ENCODE assay signal across 16 mouse cellular contexts in the genomic region with DNA sequence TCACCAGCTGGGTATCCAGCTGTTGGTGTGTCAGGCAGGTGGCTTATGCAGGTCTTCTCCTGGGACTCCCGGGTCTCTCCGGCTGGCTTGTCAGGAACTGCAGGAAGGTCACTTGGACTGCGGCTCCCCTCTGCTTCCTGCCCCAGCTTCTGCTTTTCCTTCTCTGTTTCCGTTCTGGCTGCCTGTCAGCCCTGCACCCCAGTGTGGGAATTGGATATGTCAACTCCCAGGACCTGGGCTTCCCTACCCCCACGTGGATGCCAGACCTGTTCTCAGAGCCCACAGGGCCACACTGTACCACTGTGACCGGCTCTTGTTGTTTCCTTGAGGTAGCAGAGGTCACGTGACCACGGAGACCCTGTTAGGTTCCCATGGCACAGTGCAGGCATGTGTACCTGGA. TPM values are rescaled to one million over a fixed set of nuclear protein-coding genes. Genes with fewer than 3 reads are reported as not detected.
DNase-seq lines count a peak whose midpoint lies in the region; ATAC-seq and TF ChIP-seq lines count a peak whose summit lies in the region.
"Had no signal": no experiment of that assay in that cellular context is flagged by ENCODE, and none has a peak within 500 bp of the region (broad histone marks: within the 10 kb centered on the region; RNA-seq: fewer than 3 reads in every experiment).

No protein-coding gene starts in this region.

- H3K27me3 ChIP-seq in lung, embryonic 16.5 days (ENCODE audit: control insufficient read depth, insufficient read depth, low read depth, low read length) = no peaks in the 10 kb centered on the region
- no peaks in the 10 kb centered on the region for H3K27me3 ChIP-seq in forebrain, embryonic 15.5 days
- H3K27me3 ChIP-seq: embryonic facial prominence, embryonic 13.5 days; limb, embryonic 13.5 days; midbrain, embryonic 15.5 days had no signal

- no peak overlapping the region for H3K4me3 ChIP-seq in lung, embryonic 16.5 days (ENCODE audit: low read length)
- H3K4me3 ChIP-seq in lung, adult 2 months (replicated peaks; ENCODE audit: extremely low read depth, low read depth, low read length) = no peak overlapping the region
- no peak overlapping the region for H3K4me3 ChIP-seq in forebrain, embryonic 15.5 days
- H3K4me3 ChIP-seq: embryonic facial prominence, embryonic 13.5 days; forebrain, embryonic 10.5 days; limb, embryonic 13.5 days; midbrain, embryonic 15.5 days had no signal

- no peak for TF ChIP-seq CTCF in lung, adult 2 months (IDR thresholded peaks at IDR 0.05; ENCODE audit: insufficient read depth, low read length)

- no peaks in the 10 kb centered on the region; the same call in 1 of the 2 replicates for H3K4me1 ChIP-seq in lung, embryonic 16.5 days (replicated peaks; ENCODE audit: control insufficient read depth, insufficient read depth, low read length)
- H3K4me1 ChIP-seq in lung, adult 2 months (ENCODE audit: control insufficient read depth, insufficient read depth, low read length) = peaks cover 44% of the 10 kb centered on the region
- H3K4me1 ChIP-seq in forebrain, embryonic 15.5 days = no peaks in the 10 kb centered on the region
- H3K4me1 ChIP-seq: limb, embryonic 13.5 days; midbrain, embryonic 15.5 days had no signal

- DNase-seq in heart, adult 11 months = peak; percentile 96
- DNase-seq in heart, postnatal 25 days (ENCODE audit: low spot score) = no peak
- no peak for DNase-seq in lung, adult 2 months
- peak; percentile 36 to 48 for DNase-seq in kidney, postnatal 36 days
- DNase-seq in skeletal muscle tissue, adult 2 months (ENCODE audit: low read depth, low spot score) = peak; percentile 13
- no peak for DNase-seq in layer of hippocampus, postnatal 36 days
- DNase-seq: adrenal gland, adult 2 months; B cell, adult 2 months; cerebellum, postnatal 25 days had no signal

- TF ChIP-seq POLR2A in lung, adult 2 months (IDR thresholded peaks at IDR 0.05; ENCODE audit: borderline replicate concordance, extremely low read depth, low read depth, low read length) = no peak

- 47% methylated on average over 8 of the region's 8 CpGs for WGBS in lung, embryonic 16.5 days
- 37% methylated on average over 8 of the region's 8 CpGs for WGBS in lung, adult 2 months
- WGBS in forebrain, embryonic 15.5 days = 83% methylated on average over 8 of the region's 8 CpGs

- H3K4me2 ChIP-seq in lung, embryonic 16.5 days (ENCODE audit: low read depth, low read length) = no peak overlapping the region
- no peak overlapping the region for H3K4me2 ChIP-seq in forebrain, embryonic 15.5 days (replicated peaks)
- H3K4me2 ChIP-seq: embryonic facial prominence, embryonic 13.5 days; limb, embryonic 13.5 days; midbrain, embryonic 15.5 days had no signal

- no peak overlapping the region for H3K9ac ChIP-seq in lung, embryonic 16.5 days (ENCODE audit: low read length)
- H3K9ac ChIP-seq in forebrain, embryonic 15.5 days (replicated peaks) = no peak overlapping the region
- H3K9ac ChIP-seq: embryonic facial prominence, embryonic 13.5 days; limb, embryonic 13.5 days; midbrain, embryonic 15.5 days had no signal

- ATAC-seq in lung, embryonic 16.5 days (ENCODE audit: low read depth) = 0 out of 2 replicates have a peak, but pooled peaks have one; percentile 10
- ATAC-seq in forebrain, embryonic 15.5 days (replicated peaks) = no peak
- ATAC-seq: intestine, postnatal 0 days; midbrain, embryonic 15.5 days had no signal

- H3K9me3 ChIP-seq in lung, embryonic 16.5 days (ENCODE audit: control insufficient read depth, low read length) = no peaks in the 10 kb centered on the region; the same call in 1 of the 2 replicates
- no peaks in the 10 kb centered on the region for H3K9me3 ChIP-seq in forebrain, embryonic 15.5 days
- H3K9me3 ChIP-seq: embryonic facial prominence, embryonic 13.5 days; forebrain, embryonic 10.5 days; midbrain, embryonic 15.5 days had no signal

- intact Hi-C loops in heart, postnatal 25 days (cut with DNase I) = loop anchor here (1.0 kb wide), 1 partner anchor 22 kb away; no protein-coding TSS in a partner anchor

- H3K27ac ChIP-seq in lung, embryonic 16.5 days (ENCODE audit: low read length) = no peak overlapping the region
- H3K27ac ChIP-seq in forebrain, embryonic 15.5 days (replicated peaks) = no peak overlapping the region
- H3K27ac ChIP-seq: embryonic facial prominence, embryonic 13.5 days; forebrain, embryonic 10.5 days; limb, embryonic 13.5 days; midbrain, embryonic 15.5 days had no signal

- no peaks in the 10 kb centered on the region for H3K36me3 ChIP-seq in lung, embryonic 16.5 days (ENCODE audit: control insufficient read depth, insufficient read depth, low read length)
- no peaks in the 10 kb centered on the region for H3K36me3 ChIP-seq in forebrain, embryonic 15.5 days
- H3K36me3 ChIP-seq: midbrain, embryonic 15.5 days had no signal

RNA-seq across cellular contexts. Expression of a gene that starts 18.4 kb away (rescaled TPM):
- 1 to 10 TPM; 7.4 to 8.9 TPM for total RNA-seq in heart, postnatal 25 days (2021)
- 23.4 and 28.2 TPM in 2 replicates for polyA plus RNA-seq in lung, embryonic 16.5 days (2015; fragmentation: Nextera tagmentation; extraction: Ambion mirVana)
- 68.6 and 83.1 TPM in 2 replicates for polyA plus RNA-seq in lung, adult 2 months (2012; rRNA removed)
- 6.4 TPM in 2 replicates for polyA plus RNA-seq in forebrain, embryonic 15.5 days (2015; fragmentation: Nextera tagmentation; extraction: Ambion mirVana)
- total RNA-seq in layer of hippocampus, postnatal 36 days (2021) = 1 to 10 TPM; 5.1 to 5.2 TPM

RNA-seq across cellular contexts. Expression of a gene that starts 28.5 kb away (rescaled TPM):
- total RNA-seq in heart, postnatal 25 days (2021) = 100 to 1,000 TPM; 118 to 124 TPM
- 144 and 148 TPM in 2 replicates for polyA plus RNA-seq in lung, embryonic 16.5 days (2015; fragmentation: Nextera tagmentation; extraction: Ambion mirVana)
- 223 and 276 TPM in 2 replicates for polyA plus RNA-seq in lung, adult 2 months (2012; rRNA removed)
- 164 and 171 TPM in 2 replicates for polyA plus RNA-seq in forebrain, embryonic 15.5 days (2015; fragmentation: Nextera tagmentation; extraction: Ambion mirVana)
- total RNA-seq in layer of hippocampus, postnatal 36 days (2021) = 100 to 1,000 TPM; 161 to 177 TPM

RNA-seq across cellular contexts. Expression of a gene that starts 46.8 kb away (rescaled TPM):
- 10 to 100 TPM; 10.9 to 11.6 TPM for total RNA-seq in heart, postnatal 25 days (2021)
- polyA plus RNA-seq in lung, embryonic 16.5 days (2015; fragmentation: Nextera tagmentation; extraction: Ambion mirVana) = 36.0 and 39.2 TPM in 2 replicates
- 20.2 and 20.3 TPM in 2 replicates for polyA plus RNA-seq in lung, adult 2 months (2012; rRNA removed)
- 58.3 and 62.1 TPM in 2 replicates for polyA plus RNA-seq in forebrain, embryonic 15.5 days (2015; fragmentation: Nextera tagmentation; extraction: Ambion mirVana)
- total RNA-seq in layer of hippocampus, postnatal 36 days (2021) = 10 to 100 TPM; 33.8 to 36.0 TPM

RNA-seq across cellular contexts. Expression of a gene that starts 48.9 kb away (rescaled TPM):
- not detected for total RNA-seq in heart, postnatal 25 days (2021)
- 3.4 and 5.2 TPM in 2 replicates for polyA plus RNA-seq in lung, embryonic 16.5 days (2015; fragmentation: Nextera tagmentation; extraction: Ambion mirVana)
- polyA plus RNA-seq in lung, adult 2 months (2012; rRNA removed) = 9.9 and 10.0 TPM in 2 replicates
- 5.6 and 5.9 TPM in 2 replicates for polyA plus RNA-seq in forebrain, embryonic 15.5 days (2015; fragmentation: Nextera tagmentation; extraction: Ambion mirVana)
- 1 to 10 TPM; 1.6 to 3.1 TPM for total RNA-seq in layer of hippocampus, postnatal 36 days (2021)
- total RNA-seq: adrenal gland, adult 2 months had no signal

Comparison
In these comparisons a context has a peak if more than half of its experiments do, and no peak if none do; other contexts are left out.
1. DNase-seq: peak in heart, adult 11 months (single experiment), kidney, postnatal 36 days (2 of 2) and skeletal muscle tissue, adult 2 months (single experiment); none in heart, postnatal 25 days (single experiment), lung, adult 2 months (single experiment) and layer of hippocampus, postnatal 36 days (0 of 2).